Mouse (Mus musculus): ENCODE results near the gene Epb41.

Epb41 gene

DNA sequence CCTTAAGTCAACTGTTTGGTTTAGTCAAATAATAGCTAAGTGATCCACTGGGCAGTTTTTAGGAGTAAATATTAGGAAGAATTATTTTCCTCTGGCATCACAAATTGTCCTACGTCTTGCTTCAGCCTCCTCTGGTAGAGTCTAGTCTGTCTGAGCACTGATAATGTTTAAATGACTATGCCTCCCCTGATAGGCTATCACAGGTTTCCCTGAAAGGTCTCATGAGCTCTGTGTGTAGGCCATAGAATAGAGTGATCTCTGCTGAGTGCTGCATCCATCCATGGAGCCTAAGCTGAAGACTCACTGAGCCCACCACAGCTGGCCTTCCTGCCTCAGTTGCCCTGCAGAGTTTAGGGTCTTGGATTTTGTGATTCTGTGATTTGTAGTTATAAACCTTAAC lies 186.6 kb downstream of the Epb41 start:
- no peak for DNase-seq (ENCODE audit: low spot score)

GRCm38 (mm10) chr4:131885376-131885775 lies 189.7 kb downstream of the Epb41 start:
- DNase-seq (ENCODE audit: low spot score) = no peak

DNA sequence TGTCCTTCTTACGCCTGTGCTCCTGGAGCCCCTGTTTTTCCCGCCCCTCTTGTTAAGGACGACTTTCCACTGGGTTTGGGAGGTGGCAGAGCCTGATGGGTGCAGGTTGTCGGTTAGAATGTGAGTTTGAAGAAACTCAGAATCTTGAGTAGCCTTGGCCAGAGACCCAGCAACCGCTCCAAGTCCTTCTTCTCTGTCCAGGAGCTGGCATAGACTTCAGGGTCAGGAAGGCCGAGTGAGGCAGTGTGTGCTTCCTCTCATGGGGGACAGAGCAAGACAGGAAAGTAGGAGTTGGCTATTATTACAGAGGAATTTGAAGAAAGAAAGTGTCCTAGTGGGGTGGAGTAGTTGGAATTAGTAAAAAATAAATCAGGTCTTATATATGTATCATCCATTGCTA lies 191.6 kb downstream of the Epb41 start:
- no peak for DNase-seq (ENCODE audit: low spot score)

- no peak for DNase-seq (ENCODE audit: low spot score)
Observed at GRCm38 (mm10) chr4:131881306-131881705, 193.8 kb downstream of the Epb41 start.

DNA sequence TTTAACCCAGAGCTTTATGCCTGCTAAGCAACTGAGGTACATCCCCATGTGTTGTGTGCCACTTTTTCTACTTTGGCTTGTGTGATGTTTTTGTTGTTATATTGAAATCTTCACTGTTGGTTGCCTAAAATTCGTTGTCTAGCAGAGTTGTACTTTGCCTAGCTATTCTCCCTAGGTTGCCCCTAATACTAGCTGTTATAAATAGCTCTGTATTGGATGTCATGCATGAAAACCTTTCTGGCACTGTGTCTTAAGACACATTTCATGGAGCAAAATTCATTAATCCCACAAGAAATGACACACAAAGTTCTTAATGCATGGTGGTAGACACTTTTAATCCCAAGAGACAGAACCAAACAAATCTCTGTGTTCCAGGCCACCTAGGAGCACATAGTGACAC lies 195.4 kb downstream of the Epb41 start:
- no peak for DNase-seq (ENCODE audit: low spot score)

- no peak for DNase-seq (ENCODE audit: low spot score)
Observed at GRCm38 (mm10) chr4:131876836-131877235, 198.3 kb downstream of the Epb41 start.

DNA sequence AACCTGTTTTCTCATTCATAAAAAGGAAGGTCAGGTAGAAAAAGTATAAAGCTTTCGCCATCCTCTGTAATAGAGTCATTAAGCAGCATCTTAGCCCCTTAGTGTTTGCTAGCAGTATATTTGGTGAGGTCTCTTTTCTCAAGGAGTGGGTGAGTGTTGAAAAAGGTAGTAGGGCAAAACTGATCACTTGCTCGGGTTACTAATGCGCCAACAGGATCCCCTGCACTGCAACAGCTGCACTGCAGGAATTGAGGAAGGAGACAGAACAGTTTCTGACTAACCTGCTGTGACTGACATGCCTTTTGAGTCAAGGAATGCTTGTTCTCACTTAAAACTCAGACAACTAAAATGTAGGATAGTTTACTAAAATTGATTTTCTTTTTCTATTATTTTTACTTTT lies 199.9 kb downstream of the Epb41 start:
- no peak for DNase-seq (ENCODE audit: low spot score)

GRCm38 (mm10) chr4:131874567-131874966 lies 200.6 kb downstream of the Epb41 start:
- no peak for DNase-seq (ENCODE audit: low spot score)

- DNase-seq (ENCODE audit: low spot score) = no peak
Observed at GRCm38 (mm10) chr4:131874169-131874536, 201.0 kb downstream of the Epb41 start.
